Mouse (Mus musculus): ENCODE measurements around the gene Ksr1.

GRCm38 (mm10) chr11:79022836-79023235 is 123.4 kb downstream of the Ksr1 start:
- no peak for TF ChIP-seq POLR2A (IDR thresholded peaks at IDR 0.05; ENCODE audit: low read depth, low read length)
- TF ChIP-seq CTCF (IDR thresholded peaks at IDR 0.05; ENCODE audit: extremely low read depth, insufficient read depth, insufficient read length, insufficient replicate concordance) = no peak
